Mouse (Mus musculus): ENCODE results near the gene Top2a.

The Top2a gene

DNA sequence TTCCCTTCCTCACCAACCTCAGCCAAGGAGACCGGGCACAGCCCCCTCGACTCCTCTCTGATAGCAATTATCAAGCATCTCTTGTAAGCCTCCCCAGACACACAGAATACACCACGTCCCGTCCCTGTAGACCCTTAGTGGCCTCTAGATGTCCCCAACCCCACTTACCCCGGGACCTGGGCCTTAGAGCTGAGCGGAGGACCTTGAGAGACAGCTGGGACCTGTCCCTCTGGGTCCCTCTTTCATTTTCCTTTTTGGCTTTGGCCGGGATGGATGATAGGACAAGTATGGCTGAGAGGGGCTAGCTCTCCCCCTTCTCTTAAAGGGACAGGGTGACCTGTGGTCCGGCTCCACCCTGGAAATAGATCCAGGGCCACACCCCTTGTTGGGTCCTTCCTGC lies 40.4 kb downstream of the Top2a start:
- no peak for DNase-seq (ENCODE audit: low read depth in 2 of 2, low spot score in 2 of 2)

DNA sequence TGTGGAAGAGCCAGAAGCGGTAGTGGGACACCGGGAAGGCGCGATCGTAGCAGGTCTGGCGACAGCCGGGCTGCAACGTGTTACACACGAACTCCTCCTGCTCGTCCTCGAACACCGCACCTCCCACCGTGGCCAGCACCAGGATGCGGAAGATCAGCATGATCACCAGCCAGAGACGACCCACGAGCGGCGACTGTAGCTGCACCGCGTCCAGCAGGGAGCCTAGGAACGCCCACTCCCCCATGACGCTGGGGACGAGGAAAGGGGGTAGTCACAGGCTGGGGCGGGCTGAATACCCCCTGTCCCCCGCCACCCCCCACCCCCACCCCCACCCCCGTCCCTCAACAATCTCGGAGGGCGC lies 41.2 kb downstream of the Top2a start, which contains the start of gene Gjd3:
Gene Gjd3, minus strand, starts transcription at position 244 of the 361 bp plus-strand sequence.
- no peak for DNase-seq (ENCODE audit: low read depth in 2 of 2, low spot score in 2 of 2)

- peak in 1 of 2 experiments; percentile 54 for DNase-seq (ENCODE audit: low read depth in 2 of 2, low spot score in 2 of 2)
These were observed 41.8 kb downstream of the Top2a start for GRCm38 (mm10) chr11:98981997-98982772.

DNA sequence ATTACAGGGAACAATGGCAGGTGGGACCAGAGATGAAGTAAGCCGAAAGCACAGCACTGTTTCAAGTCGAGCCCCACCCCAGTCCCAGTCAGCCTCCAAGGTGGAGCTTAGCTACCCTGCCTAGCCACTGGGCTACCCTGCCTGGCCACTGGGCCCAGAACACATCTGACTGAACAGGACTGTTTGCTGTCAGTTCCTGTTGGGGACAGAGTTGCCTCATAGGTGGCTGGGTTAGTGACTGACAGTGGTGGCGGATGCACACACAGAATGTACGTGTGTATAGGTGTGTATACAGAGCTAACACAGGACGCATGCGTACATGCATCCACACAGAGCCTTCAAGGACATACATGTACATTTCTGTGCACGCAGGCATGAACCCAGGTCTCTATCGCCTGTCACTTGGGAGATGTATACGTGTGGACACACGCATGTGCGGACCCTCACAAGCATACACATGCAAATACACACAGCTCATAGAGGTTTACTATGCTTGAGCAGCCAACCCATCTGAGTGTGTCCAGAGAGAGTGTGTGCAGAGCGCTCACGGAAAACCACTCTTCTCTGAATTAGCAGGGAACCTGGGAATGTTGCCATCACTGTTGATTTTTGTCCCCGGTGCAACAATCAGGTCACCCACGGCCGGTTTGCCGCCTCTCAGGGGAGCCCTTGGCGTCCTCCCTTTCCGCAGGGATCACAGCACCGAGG lies 42.5 kb downstream of the Top2a start:
- DNase-seq (ENCODE audit: low read depth in 2 of 2, low spot score in 2 of 2): no peak

DNA sequence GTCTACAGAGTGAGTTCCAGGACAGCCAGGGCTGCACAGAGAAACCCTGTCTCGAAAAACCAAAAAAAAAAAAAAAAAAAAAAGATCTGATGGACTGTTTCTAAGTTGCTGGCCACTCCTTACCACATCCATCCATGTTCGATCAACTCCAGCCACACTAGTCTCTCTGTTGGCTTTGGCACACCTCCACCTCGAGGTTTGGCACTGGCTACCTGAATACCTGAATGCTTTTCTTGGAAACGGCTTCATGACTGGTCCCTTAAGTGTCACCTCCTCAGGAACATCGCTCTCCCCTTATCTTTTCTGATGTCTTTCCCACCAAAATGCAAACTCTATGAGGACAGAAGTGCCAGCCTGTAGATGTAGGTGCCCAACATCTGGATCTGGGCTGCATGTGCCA lies 44.6 kb downstream of the Top2a start:
- no peak for DNase-seq (ENCODE audit: low read depth in 2 of 2, low spot score in 2 of 2)

- DNase-seq (ENCODE audit: low read depth in 2 of 2, low spot score in 2 of 2): no peak
These were observed 45.4 kb downstream of the Top2a start for GRCm38 (mm10) chr11:98978526-98979148.

DNA sequence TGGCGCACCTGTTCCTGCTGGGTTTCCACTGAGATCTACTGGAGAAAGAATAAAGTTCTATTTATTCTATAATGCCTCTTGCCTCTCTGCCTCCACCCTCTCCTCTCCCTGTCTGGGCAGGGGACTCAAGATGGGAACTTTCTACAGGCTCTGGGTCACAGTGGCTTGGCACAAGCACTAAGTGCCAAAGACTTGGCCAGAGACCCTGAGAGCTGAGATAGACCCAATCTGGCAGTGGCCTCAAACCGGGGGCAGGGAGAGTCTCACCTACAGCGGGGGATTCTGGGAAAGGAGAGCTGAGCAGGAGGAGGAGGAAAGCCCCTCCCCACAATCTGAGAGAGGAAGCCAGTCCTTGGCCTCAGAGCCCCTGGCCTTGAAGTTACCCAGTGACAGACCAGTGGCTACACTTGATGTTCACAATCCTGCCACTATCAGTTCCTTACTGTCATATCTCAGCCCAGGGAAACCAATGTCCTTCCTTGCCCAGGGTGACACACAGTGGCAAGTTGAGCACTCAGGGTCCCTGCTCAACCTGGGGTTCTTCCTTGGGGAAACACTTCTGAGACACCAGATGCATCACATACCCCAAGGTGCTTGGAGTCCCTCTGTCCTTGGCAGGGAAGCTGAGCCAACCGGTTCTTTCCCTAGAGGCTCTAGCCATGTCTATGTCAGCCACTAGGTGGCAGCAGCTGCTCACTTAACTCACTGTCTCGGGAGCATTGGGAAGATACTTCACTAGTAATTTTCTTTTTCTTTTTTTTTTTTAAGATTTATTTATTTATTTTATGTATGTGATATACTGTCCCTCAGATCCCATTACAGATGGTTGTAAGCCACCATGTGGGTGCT lies 48.9 kb downstream of the Top2a start:
- DNase-seq (ENCODE audit: low read depth in 2 of 2, low spot score in 2 of 2): peak; percentile 55 to 71

DNA sequence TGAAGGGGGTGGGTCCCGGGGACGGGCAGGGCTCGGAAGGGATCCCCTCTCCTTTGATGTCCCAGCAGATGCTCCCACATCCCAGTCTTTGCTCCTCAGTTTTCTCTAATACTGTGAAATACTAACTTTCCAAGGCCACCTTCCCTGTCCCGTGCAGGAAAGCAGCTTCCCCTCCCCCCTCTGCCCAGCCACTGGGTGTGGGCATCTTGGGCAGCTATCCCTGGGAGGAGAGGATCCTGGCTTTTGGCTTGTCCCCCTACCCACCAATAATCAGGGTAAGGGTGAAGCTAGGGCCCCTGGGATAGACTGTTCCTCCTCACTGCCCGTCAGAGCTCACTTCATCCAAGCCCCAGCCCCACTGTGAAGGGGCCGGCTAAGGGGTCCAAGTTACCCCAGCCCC lies 49.8 kb downstream of the Top2a start:
- no peak for DNase-seq (ENCODE audit: low read depth in 2 of 2, low spot score in 2 of 2)

DNA sequence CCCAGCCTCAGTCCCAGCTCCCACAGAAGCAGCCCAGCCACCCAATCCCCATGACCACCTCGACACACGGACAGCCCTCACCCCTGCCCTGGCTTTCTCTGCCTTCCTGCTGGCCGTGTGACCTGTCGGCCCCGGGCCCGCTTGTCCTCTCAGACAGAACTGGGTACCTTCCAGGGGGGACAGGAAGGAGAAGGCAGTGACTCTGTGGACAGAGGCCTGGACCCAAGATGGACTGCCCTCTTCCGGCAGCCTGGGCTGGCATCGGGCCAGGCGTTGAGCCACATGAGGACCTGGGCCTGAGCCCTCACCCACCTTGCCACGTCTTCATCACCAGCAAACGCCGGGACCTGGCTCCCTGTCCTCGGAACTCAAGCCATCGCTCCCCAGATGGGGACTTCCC lies 50.4 kb downstream of the Top2a start:
- DNase-seq (ENCODE audit: low read depth in 2 of 2, low spot score in 2 of 2): no peak

DNA sequence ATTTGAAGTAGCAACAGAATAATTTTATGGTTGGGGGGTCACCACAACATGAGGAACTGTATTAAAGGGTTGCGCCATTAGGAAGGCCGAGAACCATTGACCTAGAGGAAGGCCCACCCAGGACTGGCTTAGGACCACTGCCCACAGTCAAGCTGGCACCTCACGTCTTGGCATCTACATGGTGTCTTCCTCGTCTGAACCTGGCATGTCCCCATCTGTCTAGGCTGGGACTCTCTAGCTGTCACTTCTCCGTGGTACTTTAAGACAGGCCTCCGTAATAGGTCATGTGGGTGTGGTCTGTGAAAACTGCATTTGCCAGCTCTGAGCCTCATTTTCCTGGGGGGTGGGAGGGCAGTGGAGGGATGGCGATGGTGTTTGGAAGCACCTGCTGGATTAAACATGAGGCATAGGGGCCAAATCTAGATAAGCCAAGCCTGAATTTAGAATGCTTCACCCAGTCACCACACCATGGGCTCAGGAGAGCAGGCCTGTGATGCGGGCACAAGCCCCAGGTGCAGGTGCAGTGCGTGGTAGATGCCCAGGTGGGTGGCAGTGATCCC lies 51.1 kb downstream of the Top2a start:
- no peak for DNase-seq (ENCODE audit: low read depth in 2 of 2, low spot score in 2 of 2)

GRCm38 (mm10) chr11:98972215-98972614 lies 51.8 kb downstream of the Top2a start:
- peak; percentile 80 to 91 for DNase-seq (ENCODE audit: low read depth in 2 of 2, low spot score in 2 of 2)

- DNase-seq (ENCODE audit: low read depth in 2 of 2, low spot score in 2 of 2): no peak
These were observed 52.5 kb downstream of the Top2a start for GRCm38 (mm10) chr11:98971316-98972031.

- no peak for DNase-seq (ENCODE audit: low read depth in 2 of 2, low spot score in 2 of 2)
These were observed 53.6 kb downstream of the Top2a start for GRCm38 (mm10) chr11:98970191-98970925.

- DNase-seq (ENCODE audit: low read depth in 2 of 2, low spot score in 2 of 2): no peak
These were observed 54.5 kb downstream of the Top2a start for GRCm38 (mm10) chr11:98969496-98969927.

GRCm38 (mm10) chr11:98968716-98969495 lies 55.1 kb downstream of the Top2a start:
- no peak for DNase-seq (ENCODE audit: low read depth in 2 of 2, low spot score in 2 of 2)

DNA sequence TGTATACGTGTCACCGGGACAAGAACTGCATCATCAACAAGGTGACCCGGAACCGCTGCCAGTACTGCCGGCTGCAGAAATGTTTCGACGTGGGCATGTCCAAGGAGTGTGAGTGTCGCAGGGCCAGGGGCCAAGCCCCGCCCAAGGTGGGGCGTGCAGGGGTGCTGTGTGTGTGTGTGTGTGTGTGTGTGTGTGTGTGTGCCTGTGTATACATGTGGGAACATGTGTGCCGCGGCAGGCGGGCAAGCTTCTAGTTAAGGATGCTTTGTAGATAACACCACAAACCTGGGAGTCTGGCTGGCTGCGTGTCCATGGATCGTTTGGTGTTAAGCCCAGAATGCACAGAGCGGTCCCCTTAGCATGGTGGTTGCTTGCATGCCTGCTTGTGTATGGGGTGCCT lies 55.9 kb downstream of the Top2a start:
- DNase-seq (ENCODE audit: low read depth in 2 of 2, low spot score in 2 of 2): no peak

DNA sequence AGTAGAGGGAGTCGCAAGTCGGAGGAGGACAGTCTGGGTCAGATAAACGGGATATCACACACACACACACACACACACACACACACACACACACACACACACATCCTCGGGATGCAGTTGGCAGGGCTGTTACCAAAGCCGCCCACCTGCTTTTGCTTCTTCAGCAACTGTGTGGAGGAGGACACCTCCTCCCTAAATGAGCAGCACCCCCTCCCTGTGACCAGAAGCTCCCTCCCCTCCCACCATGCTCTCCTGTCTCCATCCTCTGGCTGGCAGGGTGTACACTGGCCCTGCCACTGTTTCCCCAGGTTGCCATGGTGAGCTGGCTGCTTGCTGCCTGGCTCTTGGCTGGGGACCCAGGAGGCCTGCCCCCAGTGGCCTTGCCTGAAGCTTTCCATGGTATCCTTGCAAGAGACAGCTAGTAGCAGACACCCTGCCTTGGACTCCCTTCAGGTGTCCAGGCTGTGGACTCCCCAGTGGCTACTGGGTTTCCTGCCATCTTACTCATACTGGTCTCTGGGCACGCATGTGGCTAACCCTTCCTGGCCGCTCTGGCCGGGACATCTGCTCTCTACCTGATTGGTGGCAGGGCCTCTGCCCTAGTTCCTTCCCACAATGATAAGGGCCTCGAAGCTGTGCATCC lies 57.4 kb downstream of the Top2a start:
- DNase-seq (ENCODE audit: low read depth in 2 of 2, low spot score in 2 of 2): no peak

- DNase-seq (ENCODE audit: low read depth in 2 of 2, low spot score in 2 of 2): no peak
These were observed 58.4 kb downstream of the Top2a start for GRCm38 (mm10) chr11:98965416-98966077.

All from CD8-positive naive resting alpha-beta T cell, adult 2 months (primary cell).